Mouse (Mus musculus): Measurements from ENCODE around the gene Lipf.

Lipf gene

DNA sequence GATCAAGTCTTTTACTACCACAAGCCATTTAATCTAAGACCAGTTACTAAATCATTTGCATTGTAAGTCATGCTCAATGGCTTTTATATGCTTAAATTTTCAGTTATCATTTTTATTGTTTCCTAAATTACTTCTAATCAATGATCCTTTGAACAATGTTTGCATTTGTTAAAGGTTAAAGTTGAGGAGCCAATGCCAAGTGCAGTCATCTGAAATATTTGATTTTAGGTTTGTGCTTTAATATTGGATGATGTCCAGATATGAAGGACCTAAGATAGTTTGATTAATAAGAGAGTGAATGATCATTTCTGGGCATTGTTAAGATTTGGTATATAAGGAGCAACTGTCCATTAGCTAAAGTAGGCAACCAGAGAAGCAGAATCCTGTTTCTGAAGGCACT is at the start of gene Lipf:
Lipf (plus strand) TSS at position 301 of the 400 bp plus-strand sequence.
- no peak for DNase-seq (ENCODE audit: low spot score)

DNA sequence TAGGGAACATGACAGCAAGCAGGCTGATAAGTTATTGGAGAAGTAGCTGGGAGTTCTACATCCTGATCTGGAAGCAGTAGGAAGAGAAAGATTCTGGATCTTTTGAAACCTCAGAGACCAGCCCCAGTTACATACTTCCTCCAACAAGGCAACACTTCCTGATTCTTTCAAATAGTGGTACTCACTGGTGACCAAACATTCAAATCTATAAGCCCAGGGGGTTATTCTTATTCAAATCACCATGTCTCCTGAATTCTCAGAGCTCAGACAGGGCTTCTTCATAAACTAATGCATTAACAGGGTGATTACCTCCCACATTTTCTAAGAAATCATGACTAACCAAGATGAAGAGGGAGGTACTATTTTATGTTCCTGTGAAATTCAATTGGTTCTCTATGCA is 36.9 kb upstream of the Lipf start:
- no peak for DNase-seq (ENCODE audit: low spot score)

DNA sequence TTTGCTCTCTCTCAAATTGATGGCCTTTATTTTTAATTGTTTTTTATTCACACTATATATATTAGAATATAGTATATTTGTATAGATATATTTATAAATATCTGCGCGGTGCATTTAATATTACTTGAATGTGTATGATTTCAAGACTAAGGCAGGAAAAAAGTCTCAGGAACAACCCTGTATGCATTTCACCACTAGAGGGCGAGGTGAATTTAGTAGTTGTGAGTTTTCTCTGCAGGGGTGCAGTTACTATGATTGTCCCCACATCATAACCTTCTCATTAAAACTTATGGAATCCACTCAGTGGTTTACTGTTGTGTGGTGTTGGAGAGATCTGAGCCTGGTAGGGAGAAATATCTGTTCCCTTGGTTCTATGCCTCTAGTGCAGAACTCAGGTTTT is 18.0 kb downstream of the Lipf start:
- DNase-seq (ENCODE audit: low spot score): no peak

DNA sequence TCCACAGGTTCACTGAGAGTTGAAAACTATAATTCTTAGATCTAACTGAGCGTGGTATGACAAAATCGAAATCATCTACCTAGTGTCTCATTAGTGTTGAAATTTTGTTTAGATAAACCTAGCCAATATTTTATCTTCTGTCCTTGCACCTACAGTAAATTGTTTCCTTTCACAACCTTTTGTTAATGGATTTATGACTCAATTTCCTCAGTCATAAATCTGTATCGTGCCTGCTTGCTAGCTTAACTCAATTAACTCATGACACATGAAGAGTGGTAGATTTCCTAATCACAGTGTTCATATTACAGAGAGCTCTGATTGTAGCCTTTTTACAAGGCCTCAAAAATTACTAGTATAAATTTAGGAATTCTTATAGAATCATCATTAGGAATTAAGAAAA is 22.1 kb downstream of the Lipf start:
- no peak for DNase-seq (ENCODE audit: low spot score)

DNA sequence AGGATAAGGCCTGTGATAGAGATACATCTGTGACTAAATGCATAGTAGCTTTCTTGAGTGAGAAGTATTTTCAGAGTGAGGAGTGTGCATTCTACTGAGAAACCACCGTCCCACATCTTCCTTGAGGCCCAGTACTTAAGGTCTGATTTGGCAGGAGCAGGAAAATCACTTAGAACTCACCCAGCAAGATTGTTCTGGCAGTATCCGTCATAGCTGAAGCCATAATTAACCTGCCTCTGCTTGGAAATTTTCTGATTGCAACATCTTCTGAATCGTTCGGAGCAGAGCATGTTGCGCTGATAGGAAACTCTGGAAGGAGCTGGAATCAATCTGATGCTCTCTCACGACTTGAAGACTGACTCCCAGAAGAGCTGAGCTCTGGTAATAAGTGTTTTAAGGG is 47.0 kb downstream of the Lipf start, which contains the start of gene Lipk:
Lipk (plus strand) TSS at position 289 of the 400 bp plus-strand sequence.
- DNase-seq (ENCODE audit: low spot score): no peak

DNA sequence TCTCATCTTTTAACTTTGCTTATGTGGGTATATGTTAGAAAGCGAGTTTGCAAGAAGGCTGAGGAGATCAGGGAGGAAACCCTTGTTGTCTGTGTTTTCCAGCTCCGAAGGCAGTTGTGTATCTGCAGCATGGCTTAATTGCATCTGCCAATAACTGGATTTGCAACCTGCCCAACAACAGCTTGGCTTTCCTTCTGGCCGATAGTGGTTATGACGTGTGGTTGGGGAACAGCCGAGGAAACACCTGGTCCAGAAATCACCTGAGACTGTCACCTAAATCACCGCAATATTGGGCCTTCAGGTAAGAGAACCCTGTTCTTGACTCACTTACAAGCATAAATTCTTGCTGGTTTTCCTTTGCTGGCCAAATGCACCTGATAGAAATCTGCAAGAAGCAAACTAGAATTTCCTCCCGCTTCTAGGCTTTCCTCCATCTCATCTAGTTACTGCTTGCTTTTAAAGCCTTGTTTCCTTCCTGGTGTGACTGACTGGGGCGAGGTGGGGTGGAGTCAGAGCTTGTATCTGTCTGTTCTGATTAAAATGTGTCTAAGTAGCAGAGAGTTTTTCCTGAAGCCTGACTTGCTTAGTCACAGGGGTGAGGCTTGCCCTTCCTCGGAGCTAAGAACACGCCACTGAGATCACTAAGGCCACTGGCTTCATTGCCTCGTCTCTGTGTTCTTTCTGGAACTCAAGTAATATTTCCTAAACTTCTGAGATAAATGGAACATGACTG is 60.6 kb downstream of the Lipf start:
- no peak for DNase-seq (ENCODE audit: low spot score)

DNA sequence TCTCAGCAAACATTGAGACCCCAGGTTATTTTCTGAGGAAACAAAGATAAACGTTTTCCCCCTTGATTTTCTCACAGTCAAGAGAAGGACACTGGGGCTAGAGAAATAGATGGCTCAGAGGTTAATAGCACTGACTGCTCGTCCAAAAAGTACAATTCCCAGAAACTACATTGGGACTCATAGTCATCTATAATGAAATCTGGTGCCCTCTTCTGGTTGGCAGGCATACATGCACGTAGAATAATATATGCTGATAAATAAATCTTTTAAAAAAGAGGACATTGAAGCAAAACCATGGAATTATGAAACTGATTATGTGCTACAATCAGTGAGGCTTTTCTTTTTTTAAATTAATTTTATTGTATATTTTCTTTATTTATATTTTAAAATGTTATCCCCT is 61.8 kb downstream of the Lipf start:
- no peak for DNase-seq (ENCODE audit: low spot score)
